Mouse (Mus musculus): ENCODE data around the gene Inpp5k.
"Not testable (repeated sequence)": the region's sequence is repeated elsewhere in the genome, so short reads cannot be mapped to it uniquely, and the experiment has no call there.

The Inpp5k gene

DNA sequence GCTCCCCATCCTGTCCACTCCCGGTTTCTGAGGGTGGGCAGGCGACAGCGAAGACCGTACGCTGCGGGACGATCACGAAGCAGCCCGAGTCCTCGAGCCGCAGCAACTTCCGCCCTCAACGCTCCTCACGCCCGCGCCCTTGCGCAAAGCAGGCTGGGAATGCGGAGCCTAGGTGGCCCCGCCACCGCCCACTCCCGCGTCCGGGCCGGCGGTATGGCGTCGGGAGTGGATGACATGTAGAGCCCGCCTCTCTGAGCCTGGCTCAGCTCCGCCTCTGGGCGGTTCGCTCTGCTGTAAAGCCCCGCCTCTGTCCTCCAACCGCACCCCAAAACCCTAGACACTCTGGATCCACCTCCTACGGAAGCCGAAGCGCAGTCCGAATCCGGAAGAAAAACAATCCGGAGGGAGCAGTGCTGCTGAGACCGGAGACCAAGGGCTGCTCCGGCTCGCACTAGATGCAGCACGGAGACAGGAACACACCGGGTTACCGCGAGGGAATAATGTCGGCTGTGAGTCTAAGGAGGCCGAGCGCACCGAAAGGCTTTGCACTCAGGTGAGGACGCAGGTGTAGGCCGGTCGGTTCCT is at the start of gene Inpp5k:
Inpp5k (plus strand) TSS at position 344 of the 585 bp plus-strand sequence.
- peak; percentile 98 for DNase-seq (ENCODE audit: low spot score in 2 of 2)

GRCm38 (mm10) chr11:75581495-75582149 is 49.2 kb upstream of the Inpp5k start:
- no peak for DNase-seq (ENCODE audit: low spot score in 2 of 2)

GRCm38 (mm10) chr11:75583521-75583920 is 47.3 kb upstream of the Inpp5k start:
- no peak for DNase-seq (ENCODE audit: low spot score in 2 of 2)

DNA sequence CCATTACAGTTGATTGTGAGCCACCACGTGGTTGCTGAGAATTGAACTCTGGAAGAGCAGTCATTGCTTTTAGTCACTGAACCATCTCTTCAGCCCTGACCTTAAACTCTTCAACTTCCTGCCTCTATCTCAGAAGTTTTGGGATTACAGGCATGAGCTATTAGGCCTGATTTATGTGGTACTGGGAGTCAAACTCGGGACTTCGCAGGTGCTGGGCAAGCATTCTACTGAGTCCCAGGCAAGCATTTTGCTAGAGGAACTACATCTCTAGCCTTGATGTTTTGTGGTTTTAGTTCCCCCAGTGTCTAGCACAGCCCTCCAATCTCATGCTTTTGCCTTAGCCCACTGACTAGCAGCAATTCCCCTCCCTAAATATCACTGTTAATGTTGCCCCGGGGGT is 45.7 kb upstream of the Inpp5k start:
- DNase-seq (ENCODE audit: low spot score in 2 of 2): no peak

DNA sequence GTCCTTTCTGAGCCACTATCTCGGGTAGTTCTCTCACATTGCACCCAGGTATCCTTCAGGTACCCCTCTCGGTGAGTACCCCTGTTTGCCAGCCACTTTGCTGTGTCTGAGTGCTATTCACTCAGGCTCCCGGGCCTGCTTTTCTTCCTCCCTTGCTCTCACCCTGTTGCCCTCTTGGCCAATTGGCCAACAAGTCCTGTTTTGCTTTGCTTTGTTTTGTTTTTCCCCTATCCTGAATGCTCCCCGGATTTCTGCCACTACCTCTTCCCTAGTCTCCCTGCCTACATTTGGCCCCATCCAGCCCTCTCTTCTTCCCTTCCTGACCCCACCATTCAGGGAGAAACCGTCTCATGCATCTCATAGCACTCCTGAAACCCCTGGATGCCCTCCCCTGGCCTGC is 44.8 kb upstream of the Inpp5k start:
- no peak for DNase-seq (ENCODE audit: low spot score in 2 of 2)

- DNase-seq (ENCODE audit: low spot score in 2 of 2): no peak
Measured at GRCm38 (mm10) chr11:75586963-75587362, 43.8 kb upstream of the Inpp5k start.

DNA sequence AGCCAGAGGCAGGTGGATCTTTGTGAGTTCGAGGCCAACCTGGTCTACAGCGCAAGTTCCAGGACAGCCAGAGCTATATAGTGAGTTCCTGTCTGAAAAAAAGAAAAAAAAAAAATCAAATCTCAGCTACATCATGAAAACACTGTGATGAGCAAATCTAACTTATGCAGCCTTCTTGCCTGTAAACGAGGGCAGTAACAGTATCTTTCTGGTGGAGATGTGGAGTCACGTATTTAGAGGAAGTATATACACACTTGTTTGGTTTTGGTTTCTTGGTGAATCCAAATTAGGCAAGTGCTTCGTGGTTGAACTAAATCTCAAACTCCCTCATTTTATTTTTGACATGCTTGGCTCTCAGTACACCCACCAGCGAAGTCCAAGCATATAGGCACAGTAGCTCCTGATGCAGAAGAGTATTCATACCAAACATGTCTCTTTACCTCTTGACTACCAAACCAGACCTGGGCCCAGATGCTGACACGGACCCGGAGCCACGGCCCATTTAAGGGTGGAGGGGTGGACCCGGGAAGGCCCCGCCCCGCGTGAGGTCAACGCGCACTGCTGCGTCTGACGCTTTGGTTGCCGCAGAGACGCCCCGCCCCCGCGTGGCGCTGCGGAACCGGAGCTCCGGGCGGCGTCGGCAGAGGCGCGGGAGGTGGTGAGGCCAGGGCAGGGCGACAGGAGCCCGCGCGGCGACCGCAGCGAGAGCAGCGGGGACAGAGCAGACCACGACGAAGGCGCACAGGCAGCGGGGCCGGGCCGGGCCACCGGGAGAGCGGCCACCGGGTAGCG is 43.1 kb upstream of the Inpp5k start, which contains the start of gene Pitpna:
Pitpna (plus strand) TSS at position 605 of the 792 bp plus-strand sequence.
- peak; percentile 96 to 97 for DNase-seq (ENCODE audit: low spot score in 2 of 2)

- DNase-seq (ENCODE audit: low spot score in 2 of 2): peak in 1 of 2 experiments; percentile 52
Measured at GRCm38 (mm10) chr11:75588285-75588941, 42.4 kb upstream of the Inpp5k start.

DNA sequence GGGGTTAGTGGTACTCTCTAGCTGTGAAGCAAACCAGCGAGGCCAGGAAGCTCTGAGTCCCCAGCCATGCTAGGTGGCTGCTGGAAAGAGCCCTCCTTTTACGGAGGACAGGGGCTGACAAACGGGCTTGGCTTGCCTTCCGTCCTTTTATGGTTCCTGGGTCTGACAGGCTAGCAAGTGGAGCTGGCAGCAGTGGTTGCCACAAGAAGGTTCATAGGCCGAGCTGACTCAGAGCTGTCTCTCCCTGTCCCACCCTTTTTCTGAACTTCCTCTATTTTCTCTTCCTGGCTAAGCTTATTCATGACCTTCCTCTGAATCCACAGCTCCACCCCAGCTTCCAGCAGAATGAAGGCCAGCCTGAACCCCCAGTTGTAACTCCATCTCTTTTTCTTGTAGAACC is 38.2 kb upstream of the Inpp5k start:
- DNase-seq (ENCODE audit: low spot score in 2 of 2): no peak

GRCm38 (mm10) chr11:75594431-75594830 is 36.4 kb upstream of the Inpp5k start:
- DNase-seq (ENCODE audit: low spot score in 2 of 2): no peak

GRCm38 (mm10) chr11:75595404-75595803 is 35.4 kb upstream of the Inpp5k start:
- no peak for DNase-seq (ENCODE audit: low spot score in 2 of 2)

DNA sequence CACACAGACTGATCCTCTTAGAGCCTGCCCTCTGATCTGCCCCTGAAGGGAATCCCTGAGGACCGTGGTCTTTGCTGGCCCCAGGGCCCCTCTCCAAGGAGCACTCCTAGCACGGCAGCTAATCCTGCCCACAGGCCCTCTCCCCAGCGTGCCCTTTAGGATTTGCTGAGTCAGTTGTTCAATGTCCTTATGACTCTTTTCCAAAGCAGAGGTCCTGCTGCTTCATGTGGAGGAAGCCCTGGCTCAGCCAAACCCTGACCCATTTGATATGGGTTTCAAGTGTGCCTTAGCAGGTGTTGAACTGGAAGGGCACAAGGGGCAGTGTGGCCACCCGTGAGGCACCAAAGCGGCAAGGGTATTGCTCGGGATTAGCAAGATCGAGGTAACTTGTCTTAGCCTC is 35.0 kb upstream of the Inpp5k start:
- no peak for DNase-seq (ENCODE audit: low spot score in 2 of 2)

- no peak for DNase-seq (ENCODE audit: low spot score in 2 of 2)
Measured at GRCm38 (mm10) chr11:75596726-75597255, 34.0 kb upstream of the Inpp5k start.

- DNase-seq (ENCODE audit: low spot score in 2 of 2): no peak
Measured at GRCm38 (mm10) chr11:75598004-75598403, 32.8 kb upstream of the Inpp5k start.

DNA sequence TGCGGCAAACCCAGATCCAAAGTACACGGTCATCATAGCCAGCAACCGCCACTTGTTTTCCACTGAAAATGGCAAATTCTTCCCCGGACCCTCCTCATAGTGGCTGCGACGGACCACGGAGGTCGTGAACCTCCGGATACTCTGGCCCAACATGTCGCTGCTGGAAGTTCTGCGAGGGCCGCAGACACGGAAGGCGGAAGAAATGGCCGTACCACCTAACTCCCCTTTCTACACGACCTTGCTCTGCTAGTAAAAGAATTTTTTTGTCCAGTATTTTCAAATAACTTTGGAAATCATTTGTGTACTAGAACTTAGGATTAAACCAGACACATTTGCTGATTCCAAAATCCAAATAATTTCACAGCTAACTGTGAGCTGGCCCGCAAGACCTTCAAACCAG is 31.0 kb upstream of the Inpp5k start:
- DNase-seq (ENCODE audit: low spot score in 2 of 2): not testable (repeated sequence)

GRCm38 (mm10) chr11:75604826-75605225 is 26.0 kb upstream of the Inpp5k start:
- DNase-seq (ENCODE audit: low spot score in 2 of 2): no peak

- DNase-seq (ENCODE audit: low spot score in 2 of 2): no peak
Measured at GRCm38 (mm10) chr11:75605318-75605717, 25.5 kb upstream of the Inpp5k start.

DNA sequence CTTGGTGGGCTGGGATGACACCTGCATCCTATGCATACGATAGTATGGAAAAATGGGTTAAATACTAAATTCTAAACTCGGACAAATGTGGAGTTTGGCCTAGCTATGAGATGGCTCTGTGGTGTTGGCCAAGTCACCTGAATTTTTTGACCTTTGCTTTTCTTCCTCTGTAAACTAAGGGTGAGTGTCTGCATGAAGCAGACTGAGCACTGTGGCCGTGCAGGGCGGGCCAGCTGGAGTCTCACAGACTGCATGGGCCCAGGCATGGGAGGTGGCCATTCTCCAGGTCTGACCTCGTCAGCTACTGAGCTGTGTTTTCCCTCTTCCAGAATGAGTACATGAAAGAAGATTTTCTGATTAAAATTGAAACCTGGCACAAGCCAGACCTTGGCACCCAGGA is 22.0 kb upstream of the Inpp5k start:
- DNase-seq (ENCODE audit: low spot score in 2 of 2): no peak

GRCm38 (mm10) chr11:75610021-75610420 is 20.8 kb upstream of the Inpp5k start:
- DNase-seq (ENCODE audit: low spot score in 2 of 2): no peak

DNA sequence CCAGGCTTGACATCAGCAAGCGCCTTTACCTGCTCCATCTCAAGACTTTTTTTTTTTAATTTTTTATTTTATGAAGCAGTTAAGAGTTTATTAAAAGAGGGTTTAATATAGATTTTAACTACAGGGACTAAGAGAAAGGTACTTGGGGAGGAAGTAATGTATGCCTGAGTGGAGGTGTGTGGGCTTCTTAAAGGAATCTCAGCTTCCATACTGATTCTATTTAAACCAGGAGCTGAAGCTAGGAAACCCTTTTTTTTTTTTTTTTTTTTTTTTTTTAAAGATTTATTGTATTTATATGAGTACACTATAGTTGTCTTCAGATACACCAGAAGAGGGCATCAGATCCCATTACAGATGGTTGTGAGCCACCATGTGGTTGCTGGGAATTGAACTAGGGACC is 16.0 kb upstream of the Inpp5k start:
- DNase-seq (ENCODE audit: low spot score in 2 of 2): no peak

- DNase-seq (ENCODE audit: low spot score in 2 of 2): no peak
Measured at GRCm38 (mm10) chr11:75615556-75615955, 15.2 kb upstream of the Inpp5k start.

GRCm38 (mm10) chr11:75619133-75619532 is 11.7 kb upstream of the Inpp5k start:
- DNase-seq (ENCODE audit: low spot score in 2 of 2): no peak

Data from frontal cortex, postnatal 36 days (tissue).